22 mouse cellular contexts compared by ENCODE assay signal in the genomic region with DNA sequence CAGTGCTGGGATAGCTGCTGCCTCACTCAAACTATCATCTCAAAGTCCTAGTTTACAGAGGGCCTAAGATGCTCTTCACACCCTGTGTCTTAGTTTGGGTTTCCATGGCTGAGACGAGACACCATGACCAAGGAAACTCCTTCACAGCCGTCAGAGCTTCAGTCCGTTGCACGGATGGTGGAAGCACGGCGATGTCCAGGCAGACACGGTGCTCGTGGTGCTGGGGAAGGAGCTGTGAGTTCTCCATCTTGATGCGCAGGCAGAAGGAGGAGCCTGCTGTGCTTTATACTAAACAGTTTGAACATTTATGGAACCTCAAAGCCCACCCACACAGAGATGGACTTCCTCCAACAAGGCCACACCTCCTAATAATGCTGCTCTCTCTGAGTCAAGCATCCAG. TPM values are rescaled to one million over a fixed set of nuclear protein-coding genes. Genes with fewer than 3 reads are reported as not detected.
"Had no signal": no experiment of that assay in that cellular context is flagged by ENCODE, and none has a peak within 500 bp of the region (broad histone marks: within the 10 kb centered on the region; RNA-seq: fewer than 3 reads in every experiment).

No protein-coding gene starts in this region.

- H3K4me3 ChIP-seq: lung, embryonic 15.5 days; megakaryocyte, embryonic 14.5 days; midbrain, embryonic 13.5 days; midbrain, embryonic 15.5 days; neural tube, embryonic 13.5 days; neural tube, embryonic 15.5 days had no signal

- H3K27ac ChIP-seq: lung, embryonic 15.5 days; macrophage; midbrain, embryonic 13.5 days; midbrain, embryonic 15.5 days; neural tube, embryonic 13.5 days; neural tube, embryonic 15.5 days had no signal

- DNase-seq: liver, postnatal 0 days; lung, adult 2 months; lung, postnatal 14 days; lung, postnatal 36 days; retina, postnatal 1 day; right cerebral cortex, adult 18-20 months; right cerebral cortex, postnatal 25 days; right cerebral cortex, postnatal 4 days; spleen, adult 18-20 months; thymus, adult 18-20 months; thymus, postnatal 14 days; thymus, postnatal 36 days had no signal

RNA-seq across cellular contexts. Expression of a gene that starts 30.1 kb away (rescaled TPM):
- total RNA-seq: megakaryocyte progenitor cell, adult 5-6 weeks; monocyte, adult 5-6 weeks had no signal

RNA-seq across cellular contexts. Expression of a gene that starts 58.5 kb away (rescaled TPM):
- total RNA-seq: megakaryocyte progenitor cell, adult 5-6 weeks; midbrain, postnatal 0 days; monocyte, adult 5-6 weeks had no signal
